Mouse (Mus musculus) limb, embryonic 14.5 days (tissue): Measurements from ENCODE around the gene Ggact. TPM values are rescaled to one million over a fixed set of nuclear protein-coding genes. Genes with fewer than 3 reads are reported as not detected.

ENCODE experiments used
- ATAC-seq: fragments of 200-750 bp; cut with Nextera tagmentation; 2 replicates; pipeline ENCODE4 v1.8.0; 2017; ENCODE audit warnings: low read depth, moderate number of reproducible peaks, moderate TSS enrichment; ENCODE audit not compliant: low FRiP score
- DNase-seq: peaks from one replicate; pipeline ENCODE4 v3.0.0-alpha.2; 2015; ENCODE audit warnings: low spot score
- H3K27ac ChIP-seq: fragments of 300-500 bp; sonication (generic); replicated peaks from 2 replicates; pipeline ENCODE4 v1.5.1; 2014; ENCODE audit warnings: low read depth, mild to moderate bottlenecking, low read length, moderate library complexity, mixed read lengths
- H3K27me3 ChIP-seq: fragments of 300-500 bp; sonication (generic); 2 replicates; pipeline ENCODE4 v1.6.1; 2014; ENCODE audit warnings: low read length, mixed read lengths; ENCODE audit not compliant: control insufficient read depth, insufficient read depth
- H3K36me3 ChIP-seq: fragments of 300-500 bp; sonication (generic); 2 replicates; pipeline ENCODE4 v1.6.1; 2014; ENCODE audit warnings: mild to moderate bottlenecking, low read length, moderate library complexity, mixed read lengths; ENCODE audit not compliant: control insufficient read depth, insufficient read depth
- H3K4me1 ChIP-seq: fragments of 300-500 bp; sonication (generic); 2 replicates; pipeline ENCODE4 v1.6.1; 2014; ENCODE audit warnings: antibody characterized with exemption, low read length, mixed read lengths; ENCODE audit not compliant: control insufficient read depth, insufficient read depth
- H3K4me2 ChIP-seq: fragments of 300-500 bp; sonication (generic); replicated peaks from 2 replicates; pipeline ENCODE4 v1.6.1; 2014; ENCODE audit warnings: low read depth, mild to moderate bottlenecking, low read length, moderate library complexity; ENCODE audit not compliant: severe bottlenecking
- H3K4me3 ChIP-seq: fragments of 300-500 bp; sonication (generic); replicated peaks from 2 replicates; pipeline ENCODE4 v1.5.1; 2014; ENCODE audit warnings: low read length
- H3K9ac ChIP-seq: fragments of 300-500 bp; sonication (generic); 2 replicates; pipeline ENCODE4 v1.6.1; 2014; ENCODE audit warnings: mild to moderate bottlenecking, low read depth, low read length, moderate library complexity; ENCODE audit not compliant: severe bottlenecking
- H3K9me3 ChIP-seq: fragments of 300-500 bp; sonication (generic); 2 replicates; pipeline ENCODE4 v1.6.1; 2016; ENCODE audit warnings: low read length; ENCODE audit not compliant: control insufficient read depth
- POLR2A ChIP-seq: fragments of 200-500 bp; IDR thresholded peaks from 2 replicates; pipeline ENCODE4 v1.8.0; 2012; ENCODE audit warnings: inconsistent platforms, mild to moderate bottlenecking, moderate library complexity, borderline replicate concordance; ENCODE audit not compliant: insufficient read depth, insufficient read length; ENCODE audit errors: extremely low read depth
- WGBS: fragments of 180-500 bp; shearing (Covaris S2); extraction: QIAGEN DNeasy Blood & Tissue Kit; methylation state at CpG from one replicate; pipeline ENCODE4 v1.1.7; 2014; 5-methylcytosine and 5-hydroxymethylcytosine counted together
- polyA plus RNA-seq, 2 experiments: library from polyadenylated mRNA; depleted of rRNA in 1 of 2; stranded (reverse) in 1 of 2; unstranded in 1 of 2; fragments of >200 nt; fragmentation: Nextera tagmentation in 1 of 2; extraction: Ambion mirVana in 1 of 2; gene quantifications; 2 replicates each; pipeline versions ENCODE4 v1.2.1 to v1.2.3; 2012 to 2014

Gene Ggact
- polyA plus RNA-seq (2012; rRNA removed) (7.7 and 9.1 TPM in 2 replicates), polyA plus RNA-seq (2014; fragmentation: Nextera tagmentation; extraction: Ambion mirVana) (6.6 and 10.0 TPM in 2 replicates)

DNA sequence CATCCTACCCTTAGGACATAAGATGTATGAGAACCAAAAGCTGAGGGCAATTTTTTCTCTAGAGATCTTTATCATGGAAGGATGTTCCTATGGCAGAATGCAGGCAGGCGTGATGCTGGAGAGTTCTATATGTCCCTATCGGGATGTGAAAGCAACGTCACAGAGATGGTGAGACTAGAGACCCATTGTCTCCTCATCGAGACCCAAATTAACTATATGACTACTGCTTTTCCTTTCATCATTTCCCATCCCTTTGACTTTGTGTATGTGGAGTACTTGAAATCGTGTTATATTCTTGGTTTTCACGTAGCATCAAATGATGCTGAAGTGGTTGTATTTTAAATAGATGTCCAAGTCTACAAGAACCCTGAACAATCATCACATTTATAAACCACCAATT lies at the start of gene Ggact:
Gene Ggact, minus strand, starts transcription at position 101 of the 400 bp plus-strand sequence.
- 86% methylated on average over 6 of the region's 6 CpGs for WGBS

DNA sequence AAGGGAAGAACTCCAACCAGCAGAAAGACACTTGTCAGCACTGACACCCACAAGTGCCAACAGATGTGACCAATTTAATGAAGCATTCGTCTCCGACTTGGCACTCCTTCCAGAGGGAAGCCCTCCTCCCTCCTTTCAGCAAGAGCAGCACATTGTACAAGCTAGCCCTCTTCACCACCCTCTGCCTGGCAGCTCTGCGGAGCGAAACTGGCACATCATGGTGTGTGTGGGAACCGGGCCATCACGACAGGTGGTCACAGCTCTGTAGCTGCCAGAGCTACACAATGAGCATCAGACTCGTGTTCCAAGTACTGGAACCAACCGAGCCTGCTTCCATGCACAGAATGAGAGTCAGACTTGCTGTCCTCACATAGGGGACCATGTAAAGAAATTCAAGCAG lies 44.4 kb upstream of the Ggact start:
- Histone ChIP-seq H3K27ac (no peak overlapping the region), H3K4me2 (no peak overlapping the region), H3K4me1 (0 out of 2 replicates have a peak, but pooled peaks cover 3% of the 10 kb centered on the region), H3K9me3 (no peaks in the 10 kb centered on the region), H3K27me3 (no peaks in the 10 kb centered on the region), H3K36me3 (no peaks in the 10 kb centered on the region), H3K4me3 (no peak overlapping the region), H3K9ac (no peak overlapping the region)
- WGBS = 80% methylated on average over 8 of the region's 8 CpGs
- no peak for DNase-seq
- no peak for TF ChIP-seq POLR2A
- no peak for ATAC-seq

More for the DNA sequence above, at the start of gene Ggact:
- TF ChIP-seq POLR2A = no peak
- Histone ChIP-seq H3K27ac (no peak within 1 kb of the TSS), H3K4me3 (peak within 1 kb of the TSS; percentile 67), H3K9me3 (no peaks in the 10 kb centered on the region), H3K4me2 (peak within 1 kb of the TSS; percentile 94), H3K36me3 (no peaks in the 10 kb centered on the region), H3K9ac (peak within 1 kb of the TSS; percentile 64), H3K4me1 (no peaks in the 10 kb centered on the region), H3K27me3 (no peaks in the 10 kb centered on the region)
- DNase-seq = no peak
- ATAC-seq = no peak

GRCm38 (mm10) chr14:122953331-122953730 lies 39.8 kb upstream of the Ggact start:
- no peak overlapping the region for H3K27ac ChIP-seq
- H3K27me3 ChIP-seq = no peaks in the 10 kb centered on the region
- no peak overlapping the region for H3K4me2 ChIP-seq
- H3K9ac ChIP-seq = no peak overlapping the region
- ATAC-seq (no peak), DNase-seq (peak; percentile 74)
- 17% methylated on average over 1 of the region's 1 CpGs for WGBS
- no peak overlapping the region for H3K4me3 ChIP-seq
- TF ChIP-seq POLR2A = no peak
- no peaks in the 10 kb centered on the region for H3K4me1 ChIP-seq
- H3K9me3 ChIP-seq = no peaks in the 10 kb centered on the region
- H3K36me3 ChIP-seq = peaks cover 10% of the 10 kb centered on the region

DNA sequence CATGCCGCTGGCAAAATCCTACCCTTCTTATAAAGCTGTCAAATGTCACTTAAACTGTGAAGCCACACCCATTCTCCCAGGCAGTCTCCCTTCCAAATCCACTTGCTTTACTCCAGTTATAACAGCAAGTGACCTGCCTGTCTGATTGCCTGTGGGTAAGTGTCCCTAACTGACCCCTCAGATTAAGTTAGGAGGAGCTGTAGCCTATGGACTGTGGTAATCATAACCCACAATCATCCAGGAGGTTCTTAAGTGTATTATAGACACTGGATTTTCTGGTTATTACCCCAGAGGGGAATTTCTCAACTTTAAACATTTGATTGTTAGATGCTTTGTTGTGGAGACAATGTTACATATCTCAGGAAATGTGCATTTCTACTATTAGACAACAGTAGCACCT lies 39.0 kb upstream of the Ggact start:
- ATAC-seq (no peak), DNase-seq (no peak)
- no peak for TF ChIP-seq POLR2A
- no peaks in the 10 kb centered on the region for H3K27me3 ChIP-seq
- H3K4me3 ChIP-seq = no peak overlapping the region
- no peaks in the 10 kb centered on the region for H3K9me3 ChIP-seq
- peaks cover 17% of the 10 kb centered on the region for H3K36me3 ChIP-seq
- H3K4me2 ChIP-seq = no peak overlapping the region
- H3K27ac ChIP-seq = no peak overlapping the region
- no peaks in the 10 kb centered on the region for H3K4me1 ChIP-seq
- WGBS = 43% methylated on average over 1 of the region's 1 CpGs
- no peak overlapping the region for H3K9ac ChIP-seq

GRCm38 (mm10) chr14:122951676-122952445 lies 38.3 kb upstream of the Ggact start:
- no peak overlapping the region for H3K4me3 ChIP-seq
- no peak for ATAC-seq
- WGBS = 53% methylated on average over 6 of the region's 6 CpGs
- H3K4me1 ChIP-seq = no peaks in the 10 kb centered on the region
- no peak overlapping the region for H3K27ac ChIP-seq
- H3K4me2 ChIP-seq = no peak overlapping the region
- H3K36me3 ChIP-seq = peaks cover 19% of the 10 kb centered on the region
- no peaks in the 10 kb centered on the region for H3K9me3 ChIP-seq
- no peak for DNase-seq
- no peak overlapping the region for H3K9ac ChIP-seq
- TF ChIP-seq POLR2A = no peak
- no peaks in the 10 kb centered on the region for H3K27me3 ChIP-seq

GRCm38 (mm10) chr14:122950915-122951314 lies 37.4 kb upstream of the Ggact start:
- TF ChIP-seq POLR2A = no peak
- no peak overlapping the region for H3K4me3 ChIP-seq
- no peak overlapping the region for H3K9ac ChIP-seq
- H3K9me3 ChIP-seq = no peaks in the 10 kb centered on the region
- no peak overlapping the region for H3K27ac ChIP-seq
- 78% methylated on average over 1 of the region's 1 CpGs for WGBS
- DNase-seq = no peak
- H3K27me3 ChIP-seq = no peaks in the 10 kb centered on the region
- peaks cover 19% of the 10 kb centered on the region for H3K36me3 ChIP-seq
- no peak overlapping the region for H3K4me2 ChIP-seq
- ATAC-seq = no peak
- H3K4me1 ChIP-seq = no peaks in the 10 kb centered on the region
